Mouse (Mus musculus): ENCODE measurements around the gene L2hgdh. TPM values are rescaled to one million over a fixed set of nuclear protein-coding genes. Genes with fewer than 3 reads are reported as not detected.

Gene L2hgdh
- total RNA-seq (2014; rRNA removed; ENCODE audit: low replicate concordance) (22.0 and 24.7 TPM in 2 replicates), polyA plus RNA-seq (2015; fragmentation: Nextera tagmentation; extraction: Ambion mirVana) (13.9 and 14.7 TPM in 2 replicates)

GRCm38 (mm10) chr12:69724711-69725460, at the start of gene L2hgdh, which contains the start of gene Atp5s:
L2hgdh (minus strand) TSS chr12:69724873.
Atp5s (plus strand) TSS chr12:69724950.
- H3K9ac ChIP-seq (replicated peaks; ENCODE audit: low read depth, low read length) = peak within 1 kb of the TSS; percentile 58
- H3K27ac ChIP-seq (ENCODE audit: low read depth) = peak within 1 kb of the TSS; percentile 85
- no peaks in the 10 kb centered on the region for H3K36me3 ChIP-seq (replicated peaks; ENCODE audit: control insufficient read depth, insufficient read depth, low read length)
- peak within 1 kb of the TSS; percentile 99 for H3K4me2 ChIP-seq (ENCODE audit: low read depth, low read length)
- no peaks in the 10 kb centered on the region for H3K27me3 ChIP-seq (ENCODE audit: control insufficient read depth, insufficient read depth, low read length)
- no peak for TF ChIP-seq EP300 (IDR thresholded peaks at IDR 0.05; ENCODE audit: low read depth)
- no peak for TF ChIP-seq CTCF (IDR thresholded peaks at IDR 0.05; ENCODE audit: low read depth)
- H3K9me3 ChIP-seq (replicated peaks; ENCODE audit: control insufficient read depth, low read length) = no peaks in the 10 kb centered on the region
- ATAC-seq (ENCODE audit: insufficient read depth, low read depth) (peak; percentile 97), DNase-seq (ENCODE audit: low spot score) (peak; percentile 95)
- peaks cover 13% of the 10 kb centered on the region for H3K4me1 ChIP-seq (ENCODE audit: control insufficient read depth, insufficient read depth)
- under 1% methylated on average over 60 of the region's 60 CpGs for WGBS
- peak within 1 kb of the TSS; percentile 63 for H3K4me3 ChIP-seq (ENCODE audit: low read depth, low read length)

GRCm38 (mm10) chr12:69768841-69769240, 44.2 kb upstream of the L2hgdh start:
- H3K27me3 ChIP-seq (ENCODE audit: control insufficient read depth, insufficient read depth, low read length) = no peaks in the 10 kb centered on the region
- H3K4me3 ChIP-seq (ENCODE audit: low read depth, low read length) = no peak overlapping the region
- TF ChIP-seq EP300 (IDR thresholded peaks at IDR 0.05; ENCODE audit: low read depth) = no peak
- TF ChIP-seq CTCF (IDR thresholded peaks at IDR 0.05; ENCODE audit: low read depth) = no peak
- H3K4me2 ChIP-seq (ENCODE audit: low read depth, low read length) = no peak overlapping the region
- H3K36me3 ChIP-seq (replicated peaks; ENCODE audit: control insufficient read depth, insufficient read depth, low read length) = no peaks in the 10 kb centered on the region
- 69% methylated on average over 2 of the region's 2 CpGs for WGBS
- H3K4me1 ChIP-seq (ENCODE audit: control insufficient read depth, insufficient read depth) = no peaks in the 10 kb centered on the region
- DNase-seq (ENCODE audit: low spot score) (no peak), ATAC-seq (ENCODE audit: insufficient read depth, low read depth) (no peak)
- no peak overlapping the region for H3K9ac ChIP-seq (replicated peaks; ENCODE audit: low read depth, low read length)
- H3K27ac ChIP-seq (ENCODE audit: low read depth) = no peak overlapping the region
- no peaks in the 10 kb centered on the region for H3K9me3 ChIP-seq (replicated peaks; ENCODE audit: control insufficient read depth, low read length)

- Histone ChIP-seq H3K36me3 (replicated peaks; ENCODE audit: control insufficient read depth, insufficient read depth, low read length) (no peaks in the 10 kb centered on the region), H3K27me3 (ENCODE audit: control insufficient read depth, insufficient read depth, low read length) (no peaks in the 10 kb centered on the region), H3K4me3 (ENCODE audit: low read depth, low read length) (no peak overlapping the region), H3K4me1 (ENCODE audit: control insufficient read depth, insufficient read depth) (no peaks in the 10 kb centered on the region), H3K4me2 (ENCODE audit: low read depth, low read length) (no peak overlapping the region), H3K9ac (replicated peaks; ENCODE audit: low read depth, low read length) (no peak overlapping the region), H3K27ac (ENCODE audit: low read depth) (no peak overlapping the region), H3K9me3 (replicated peaks; ENCODE audit: control insufficient read depth, low read length) (no peaks in the 10 kb centered on the region)
- DNase-seq (ENCODE audit: low spot score) (no peak), ATAC-seq (ENCODE audit: insufficient read depth, low read depth) (no peak)
- 53% methylated on average over 9 of the region's 9 CpGs for WGBS
- no peak for TF ChIP-seq EP300 (IDR thresholded peaks at IDR 0.05; ENCODE audit: low read depth)
- TF ChIP-seq CTCF (IDR thresholded peaks at IDR 0.05; ENCODE audit: low read depth) = no peak
Observed at GRCm38 (mm10) chr12:69767476-69768258, 43.0 kb upstream of the L2hgdh start.

- 78% methylated on average over 10 of the region's 10 CpGs for WGBS
- no peaks in the 10 kb centered on the region for H3K4me1 ChIP-seq (ENCODE audit: control insufficient read depth, insufficient read depth)
- no peak for TF ChIP-seq EP300 (IDR thresholded peaks at IDR 0.05; ENCODE audit: low read depth)
- no peak for TF ChIP-seq CTCF (IDR thresholded peaks at IDR 0.05; ENCODE audit: low read depth)
- ATAC-seq (ENCODE audit: insufficient read depth, low read depth) (no peak), DNase-seq (ENCODE audit: low spot score) (no peak)
- no peaks in the 10 kb centered on the region for H3K27me3 ChIP-seq (ENCODE audit: control insufficient read depth, insufficient read depth, low read length)
- H3K36me3 ChIP-seq (replicated peaks; ENCODE audit: control insufficient read depth, insufficient read depth, low read length) = no peaks in the 10 kb centered on the region
- no peak overlapping the region for H3K4me3 ChIP-seq (ENCODE audit: low read depth, low read length)
- no peak overlapping the region for H3K27ac ChIP-seq (ENCODE audit: low read depth)
- no peak overlapping the region for H3K9ac ChIP-seq (replicated peaks; ENCODE audit: low read depth, low read length)
- no peak overlapping the region for H3K4me2 ChIP-seq (ENCODE audit: low read depth, low read length)
- no peaks in the 10 kb centered on the region for H3K9me3 ChIP-seq (replicated peaks; ENCODE audit: control insufficient read depth, low read length)
Observed at GRCm38 (mm10) chr12:69766185-69766904, 41.7 kb upstream of the L2hgdh start.

- TF ChIP-seq CTCF (IDR thresholded peaks at IDR 0.05; ENCODE audit: low read depth) = no peak
- no peak for TF ChIP-seq EP300 (IDR thresholded peaks at IDR 0.05; ENCODE audit: low read depth)
- H3K9me3 ChIP-seq (replicated peaks; ENCODE audit: control insufficient read depth, low read length) = no peaks in the 10 kb centered on the region
- H3K27me3 ChIP-seq (ENCODE audit: control insufficient read depth, insufficient read depth, low read length) = no peaks in the 10 kb centered on the region
- no peaks in the 10 kb centered on the region for H3K36me3 ChIP-seq (replicated peaks; ENCODE audit: control insufficient read depth, insufficient read depth, low read length)
- no peak overlapping the region for H3K4me3 ChIP-seq (ENCODE audit: low read depth, low read length)
- H3K27ac ChIP-seq (ENCODE audit: low read depth) = no peak overlapping the region
- WGBS = 80% methylated on average over 9 of the region's 9 CpGs
- H3K4me1 ChIP-seq (ENCODE audit: control insufficient read depth, insufficient read depth) = no peaks in the 10 kb centered on the region
- H3K4me2 ChIP-seq (ENCODE audit: low read depth, low read length) = no peak overlapping the region
- DNase-seq (ENCODE audit: low spot score) (no peak), ATAC-seq (ENCODE audit: insufficient read depth, low read depth) (no peak)
- no peak overlapping the region for H3K9ac ChIP-seq (replicated peaks; ENCODE audit: low read depth, low read length)
Observed at GRCm38 (mm10) chr12:69765543-69765942, 40.9 kb upstream of the L2hgdh start.

All from heart, postnatal 0 days (tissue).